Comparison of ENCODE assay signal across 10 mouse cellular contexts in genomic region chr11:79778522-79778921, GRCm38 (mm10).
DNase-seq lines count a peak whose midpoint lies in the region; ATAC-seq and TF ChIP-seq lines count a peak whose summit lies in the region.
"Had no signal": no experiment of that assay in that cellular context is flagged by ENCODE, and none has a peak within 500 bp of the region (broad histone marks: within the 10 kb centered on the region; RNA-seq: fewer than 3 reads in every experiment).

No protein-coding gene starts in this region.

- H3K4me1 ChIP-seq in liver, adult 2 months (ENCODE audit: control insufficient read depth, insufficient read depth, low read length), result peaks cover 22% of the 10 kb centered on the region
- peaks cover 5% of the 10 kb centered on the region for H3K4me1 ChIP-seq in liver, embryonic 12.5 days
- H3K4me1 ChIP-seq in heart, embryonic 10.5 days, result peaks cover 42% of the 10 kb centered on the region
- peaks cover 33% of the 10 kb centered on the region for H3K4me1 ChIP-seq in liver, postnatal 0 days (ENCODE audit: insufficient read depth)

- TF ChIP-seq CTCF in liver, adult 2 months (IDR thresholded peaks at IDR 0.05; ENCODE audit: low read depth, low read length), result no peak
- no peak for TF ChIP-seq CTCF in liver, postnatal 0 days (IDR thresholded peaks at IDR 0.05; ENCODE audit: low read depth)

- H3K27me3 ChIP-seq in liver, adult 2 months (ENCODE audit: control insufficient read depth, insufficient read depth, low read length), result no peaks in the 10 kb centered on the region
- 0 out of 2 replicates have a peak, but pooled peaks cover 5% of the 10 kb centered on the region for H3K27me3 ChIP-seq in liver, embryonic 12.5 days (replicated peaks)
- no peaks in the 10 kb centered on the region for H3K27me3 ChIP-seq in heart, embryonic 10.5 days (ENCODE audit: insufficient read depth, poor library complexity, severe bottlenecking)
- no peaks in the 10 kb centered on the region for H3K27me3 ChIP-seq in liver, postnatal 0 days (ENCODE audit: insufficient read depth, low read length)

- DNase-seq in liver, adult 2 months (ENCODE audit: extremely low read depth, low read depth, low spot score), result peak; percentile 93
- DNase-seq in adrenal gland, postnatal 10 days, result peak; percentile 81
- no peak for DNase-seq in heart, embryonic 10.5 days (ENCODE audit: low spot score)
- peak; percentile 67 for DNase-seq in liver, postnatal 0 days
- no peak for DNase-seq in urinary bladder, postnatal 25 days (ENCODE audit: low spot score)
- DNase-seq in layer of hippocampus, adult 11-12 months (ENCODE audit: low spot score), result no peak
- DNase-seq: right cerebral cortex, postnatal 4 days had no signal

- H3K27ac ChIP-seq in liver, adult 2 months (replicated peaks; ENCODE audit: insufficient read depth, low read depth, low read length), result peak overlapping the region; percentile 74
- no peak overlapping the region for H3K27ac ChIP-seq in liver, embryonic 12.5 days
- H3K27ac ChIP-seq in heart, embryonic 10.5 days, result peak overlapping the region; percentile 65
- H3K27ac ChIP-seq in liver, postnatal 0 days (ENCODE audit: low read depth), result peak overlapping the region; percentile 69
- H3K27ac ChIP-seq: kidney, postnatal 0 days; midbrain, embryonic 12.5 days had no signal

- H3K4me3 ChIP-seq in liver, adult 2 months (ENCODE audit: insufficient read depth, low read depth, low read length), result no peak overlapping the region
- no peak overlapping the region for H3K4me3 ChIP-seq in liver, embryonic 12.5 days
- H3K4me3 ChIP-seq in heart, embryonic 10.5 days, result no peak overlapping the region
- no peak overlapping the region for H3K4me3 ChIP-seq in liver, postnatal 0 days (ENCODE audit: low read depth, low read length)
- H3K4me3 ChIP-seq: midbrain, embryonic 12.5 days had no signal

- H3K79me2 ChIP-seq in liver, adult 2 months (ENCODE audit: control insufficient read depth, insufficient read depth, low read length), result no peaks in the 10 kb centered on the region

- no peak for ATAC-seq in liver, embryonic 12.5 days
- ATAC-seq in liver, postnatal 0 days, result peak; percentile 87

- no peaks in the 10 kb centered on the region for H3K36me3 ChIP-seq in liver, adult 2 months (ENCODE audit: control insufficient read depth, insufficient read depth, low read length)
- no peaks in the 10 kb centered on the region for H3K36me3 ChIP-seq in liver, embryonic 12.5 days
- H3K36me3 ChIP-seq in heart, embryonic 10.5 days, result no peaks in the 10 kb centered on the region
- H3K36me3 ChIP-seq in liver, postnatal 0 days (replicated peaks; ENCODE audit: insufficient read depth, low read length), result no peaks in the 10 kb centered on the region
- H3K36me3 ChIP-seq: midbrain, embryonic 12.5 days had no signal

- no peak for TF ChIP-seq EP300 in liver, postnatal 0 days (IDR thresholded peaks at IDR 0.05; ENCODE audit: low read depth)

- no peak overlapping the region for H3K4me2 ChIP-seq in liver, embryonic 12.5 days
- no peak overlapping the region for H3K4me2 ChIP-seq in liver, postnatal 0 days (ENCODE audit: low read depth, low read length)
- H3K4me2 ChIP-seq: midbrain, embryonic 12.5 days had no signal

- WGBS in liver, adult 2 months, result 23% methylated on average over 5 of the region's 5 CpGs
- 57% methylated on average over 5 of the region's 5 CpGs for WGBS in liver, embryonic 12.5 days (ENCODE audit: insufficient replicate concordance)
- 66% methylated on average over 5 of the region's 5 CpGs for WGBS in heart, embryonic 10.5 days
- WGBS in liver, postnatal 0 days (ENCODE audit: insufficient replicate concordance), result 59% methylated on average over 5 of the region's 5 CpGs

- no peak for TF ChIP-seq POLR2A in liver, adult 2 months (IDR thresholded peaks at IDR 0.05; ENCODE audit: extremely low read depth, insufficient read depth, low read length)

- peak overlapping the region; percentile 5; the same call in 1 of the 2 replicates for H3K9ac ChIP-seq in liver, adult 2 months (ENCODE audit: low read depth, low read length)
- no peak overlapping the region for H3K9ac ChIP-seq in liver, embryonic 12.5 days
- H3K9ac ChIP-seq in liver, postnatal 0 days (replicated peaks), result no peak overlapping the region
- H3K9ac ChIP-seq: midbrain, embryonic 12.5 days had no signal

- no peaks in the 10 kb centered on the region for H3K9me3 ChIP-seq in liver, embryonic 12.5 days (replicated peaks)
- no peaks in the 10 kb centered on the region for H3K9me3 ChIP-seq in heart, embryonic 10.5 days
- no peaks in the 10 kb centered on the region for H3K9me3 ChIP-seq in liver, postnatal 0 days (ENCODE audit: low read length)
- H3K9me3 ChIP-seq: midbrain, embryonic 12.5 days had no signal

Comparison
In these comparisons a context has a peak if more than half of its experiments do, and no peak if none do; other contexts are left out.
1. DNase-seq: peak in liver, adult 2 months (single experiment), adrenal gland, postnatal 10 days (single experiment) and liver, postnatal 0 days (single experiment); none in heart, embryonic 10.5 days (single experiment), urinary bladder, postnatal 25 days (single experiment) and layer of hippocampus, adult 11-12 months (single experiment).